Mouse (Mus musculus) MEL (cell line): ENCODE data around the gene Id2. TPM values are rescaled to one million over a fixed set of nuclear protein-coding genes. Genes with fewer than 3 reads are reported as not detected.

Experiments
- polyA plus RNA-seq, 2 experiments: library from polyadenylated mRNA; stranded (reverse) in 1 of 2; unstranded in 1 of 2; fragments of >175 nt in 1 of 2; fragments of >200 nt in 1 of 2; gene quantifications; 2 replicates each; pipeline versions ENCODE4 v1.2.1 to v1.2.4; 2012; ENCODE audit warnings: low replicate concordance in 2 of 2, low read depth in 1 of 2; ENCODE audit not compliant: insufficient read length in 2 of 2, insufficient read depth in 1 of 2, missing spikeins in 1 of 2
- total RNA-seq: library from RNA; depleted of rRNA; stranded (reverse); fragments of 300-350 nt; gene quantifications from 2 replicates; pipeline ENCODE4 v1.2.3, GENCODE M21; 2012; rRNA removed

Gene Id2
- total and polyA plus RNA-seq, 3 experiments = 5.8 to 9.1 TPM; not detected in 1

Other genes with a start within 250 kb of the Id2 start
- 26.2 and 29.2 TPM in 2 replicates for gene Kidins220, start 122.2 kb downstream of the Id2 start, total RNA-seq
- 100 to 1,000 TPM in 1 of 2 experiments, 10 to 100 TPM in 1; 29.2 to 124 TPM for gene Kidins220, start 122.2 kb downstream of the Id2 start, polyA plus RNA-seq